Mouse (Mus musculus): ENCODE measurements around the gene Rcor1.

The Rcor1 gene

GRCm38 (mm10) chr12:111038976-111039612 lies at the start of gene Rcor1:
Rcor1 (plus strand) TSS chr12:111039351.
- peak; percentile 99 for DNase-seq (ENCODE audit: low read depth, low spot score)

DNA sequence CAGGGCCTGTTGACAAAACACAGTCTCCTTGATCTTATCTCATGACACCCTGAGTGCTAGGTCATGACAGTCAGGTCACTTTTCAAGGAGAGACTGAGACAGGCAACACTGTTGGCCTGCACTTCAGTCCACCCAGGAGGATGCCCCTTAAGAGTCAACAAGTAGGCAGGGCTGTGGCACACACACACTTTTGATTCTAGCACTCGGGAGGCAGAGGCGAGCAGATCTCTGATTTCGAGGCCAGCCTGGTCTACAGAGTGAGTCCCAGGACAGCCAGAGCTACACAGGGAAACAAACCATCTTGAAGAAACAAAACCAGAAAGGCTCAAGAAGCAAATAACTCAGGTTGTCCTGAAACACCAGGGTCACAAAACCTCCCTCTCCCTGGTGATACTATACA lies 49.7 kb upstream of the Rcor1 start:
- DNase-seq (ENCODE audit: low read depth, low spot score), result no peak

DNA sequence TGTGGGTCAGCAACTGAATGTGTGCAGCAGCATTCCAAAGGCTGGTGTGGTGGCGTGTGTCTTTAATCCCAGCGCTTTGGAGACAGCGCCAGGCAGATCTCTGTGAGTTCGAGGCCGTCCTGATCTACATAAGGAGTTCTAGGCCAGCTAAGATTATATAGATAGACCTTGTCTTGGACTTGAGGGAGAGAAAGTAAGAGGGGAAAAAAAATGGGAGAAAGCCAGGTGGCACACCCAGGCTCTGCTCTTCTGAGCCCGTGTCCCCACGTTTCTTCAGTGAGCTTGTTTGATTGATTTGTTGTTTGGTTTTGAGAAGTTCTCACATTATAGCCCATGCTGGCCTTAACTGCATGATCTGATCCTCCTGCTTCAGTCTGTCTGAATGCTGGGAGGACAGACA lies 48.7 kb upstream of the Rcor1 start:
- DNase-seq (ENCODE audit: low read depth, low spot score), result no peak

- DNase-seq (ENCODE audit: low read depth, low spot score), result peak; percentile 85
Observed at GRCm38 (mm10) chr12:110991361-110992127, 47.6 kb upstream of the Rcor1 start.

DNA sequence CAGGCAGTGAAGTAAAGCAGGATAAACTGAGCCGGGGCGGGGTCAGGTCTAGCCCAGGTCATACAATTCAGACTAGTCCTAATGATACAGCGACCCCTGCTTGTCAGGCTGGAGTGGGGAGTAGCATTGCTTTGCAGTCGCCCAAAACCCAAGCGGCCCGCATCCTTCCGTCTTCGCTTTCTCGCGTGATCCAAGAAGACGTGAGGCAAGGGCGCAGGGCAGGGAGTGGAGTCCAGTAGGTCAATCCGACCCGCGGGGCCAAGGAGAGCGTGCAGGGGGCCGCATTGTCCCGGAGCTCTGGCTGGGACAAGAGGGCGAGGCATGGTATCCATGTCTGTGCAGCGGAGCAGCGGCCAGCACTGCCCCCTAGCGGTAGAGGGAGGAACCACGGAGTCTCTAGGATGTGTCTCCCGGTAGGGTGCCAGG lies 47.0 kb upstream of the Rcor1 start:
- DNase-seq (ENCODE audit: low read depth, low spot score), result peak; percentile 85

DNA sequence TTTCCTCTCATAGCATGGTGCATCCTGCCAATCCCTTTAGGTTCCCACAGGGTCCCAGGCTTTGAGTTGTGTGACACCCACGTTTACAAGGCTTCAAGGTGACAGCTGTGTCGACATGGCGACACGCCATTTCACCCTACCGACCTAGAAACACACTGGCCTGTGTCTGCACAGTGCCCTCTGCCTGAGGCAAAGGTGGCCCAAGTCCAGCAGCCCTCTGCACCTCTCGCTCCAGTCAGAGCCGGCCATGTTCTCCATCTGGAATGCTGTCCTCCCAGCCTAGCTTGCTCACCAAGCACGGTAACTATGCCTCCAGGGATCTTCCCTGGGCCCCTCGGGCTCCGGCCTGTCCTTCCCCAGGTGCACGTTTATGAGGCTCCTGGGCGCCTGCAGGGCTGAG lies 46.4 kb upstream of the Rcor1 start:
- no peak for DNase-seq (ENCODE audit: low read depth, low spot score)

DNA sequence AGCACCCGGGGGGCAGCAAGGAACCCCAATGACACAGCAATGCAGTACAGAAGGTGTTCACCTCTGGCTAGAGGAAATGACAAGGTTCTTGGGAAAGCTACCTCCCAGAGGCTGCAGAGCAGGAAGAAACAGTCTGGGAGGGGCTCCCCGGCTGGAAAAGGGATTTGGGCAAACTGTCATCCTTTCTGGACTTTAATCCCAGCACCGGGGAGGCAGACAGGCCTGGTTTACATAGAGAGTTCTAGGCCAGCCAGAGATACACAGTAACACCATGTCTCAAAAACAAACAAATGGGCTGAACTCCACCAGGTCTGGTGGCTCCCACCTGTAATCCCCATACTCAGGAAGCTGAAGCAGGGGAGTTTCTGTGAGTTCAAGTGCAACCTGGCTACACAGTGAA lies 45.9 kb upstream of the Rcor1 start:
- no peak for DNase-seq (ENCODE audit: low read depth, low spot score)

GRCm38 (mm10) chr12:110994666-110995065 lies 44.5 kb upstream of the Rcor1 start:
- DNase-seq (ENCODE audit: low read depth, low spot score), result no peak

GRCm38 (mm10) chr12:110998092-110998491 lies 41.1 kb upstream of the Rcor1 start:
- no peak for DNase-seq (ENCODE audit: low read depth, low spot score)

DNA sequence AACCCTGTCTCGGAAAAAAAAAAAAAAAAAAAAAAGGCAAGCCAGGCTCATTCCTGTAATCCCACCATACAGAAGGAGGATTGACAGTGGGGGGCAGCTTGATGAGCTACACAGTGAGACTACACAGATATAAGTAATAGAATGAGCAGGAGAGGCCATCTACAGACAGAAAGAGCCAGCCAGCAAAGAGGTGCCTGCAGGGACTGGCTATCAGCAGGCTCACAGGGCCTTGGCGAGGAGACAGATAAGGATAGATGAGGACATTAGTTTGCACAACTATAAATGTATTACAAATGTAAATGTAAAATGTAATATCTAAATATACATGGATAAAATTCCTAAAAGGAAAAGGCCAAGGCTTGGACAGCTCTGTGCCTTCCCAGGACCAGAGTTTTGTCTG lies 39.3 kb upstream of the Rcor1 start:
- no peak for DNase-seq (ENCODE audit: low read depth, low spot score)

DNA sequence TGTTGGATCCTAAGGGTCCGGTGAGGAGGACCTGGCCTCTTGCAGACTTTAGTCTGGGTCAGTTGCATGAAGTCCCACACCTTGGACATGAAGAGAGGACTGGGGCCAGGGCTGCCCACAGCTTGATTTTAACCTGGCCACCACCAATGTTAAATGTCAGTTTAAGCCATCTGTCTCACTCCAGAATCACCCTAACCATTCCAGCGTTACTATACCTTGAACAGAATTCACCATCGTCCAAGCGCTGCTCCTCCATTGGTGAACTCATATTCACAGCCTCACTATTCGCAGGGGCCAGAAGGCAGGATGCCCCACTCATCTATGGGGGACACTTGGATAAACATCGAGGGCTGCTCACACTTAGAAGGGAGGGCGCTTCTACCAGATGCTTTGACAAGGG lies 38.2 kb upstream of the Rcor1 start:
- DNase-seq (ENCODE audit: low read depth, low spot score), result no peak

- no peak for DNase-seq (ENCODE audit: low read depth, low spot score)
Observed at GRCm38 (mm10) chr12:111004142-111004541, 35.0 kb upstream of the Rcor1 start.

GRCm38 (mm10) chr12:111005803-111006202 lies 33.3 kb upstream of the Rcor1 start:
- DNase-seq (ENCODE audit: low read depth, low spot score), result no peak

GRCm38 (mm10) chr12:111006339-111006738 lies 32.8 kb upstream of the Rcor1 start:
- DNase-seq (ENCODE audit: low read depth, low spot score), result no peak

GRCm38 (mm10) chr12:111007134-111008103 lies 31.7 kb upstream of the Rcor1 start:
- no peak for DNase-seq (ENCODE audit: low read depth, low spot score)

- no peak for DNase-seq (ENCODE audit: low read depth, low spot score)
Observed at GRCm38 (mm10) chr12:111008500-111009490, 30.4 kb upstream of the Rcor1 start.

DNA sequence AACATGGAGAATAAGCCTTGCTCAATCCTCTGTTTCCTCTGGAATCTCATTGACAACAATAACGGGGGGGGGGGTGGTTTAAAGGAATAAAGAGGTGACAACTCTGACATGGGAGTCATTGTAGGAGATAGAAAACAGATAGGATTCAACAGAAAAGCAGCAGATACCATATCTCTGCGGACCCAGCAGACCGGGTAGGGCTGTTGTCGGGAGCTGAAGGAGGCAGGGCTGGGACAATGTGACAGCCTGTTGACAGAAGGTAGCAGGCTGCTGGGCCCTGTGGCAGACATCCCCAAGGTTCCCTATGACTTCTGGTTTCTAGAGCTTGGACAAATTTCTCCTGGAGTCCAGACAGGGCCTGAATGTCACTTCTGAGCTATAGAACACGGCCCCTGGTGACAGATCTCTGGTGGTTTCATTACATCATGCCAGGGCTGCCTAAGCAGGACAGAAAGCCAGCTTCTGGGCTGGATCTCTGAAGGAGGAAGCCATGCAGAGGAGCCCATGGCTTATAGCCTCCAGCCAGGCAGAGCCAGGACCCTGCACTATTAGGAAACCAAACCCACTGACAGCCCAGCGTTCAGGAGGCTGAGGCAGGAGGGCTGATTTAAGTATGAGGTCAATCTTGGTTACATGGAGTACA lies 29.4 kb upstream of the Rcor1 start:
- no peak for DNase-seq (ENCODE audit: low read depth, low spot score)

- peak; percentile 43 for DNase-seq (ENCODE audit: low read depth, low spot score)
Observed at GRCm38 (mm10) chr12:111016807-111017206, 22.3 kb upstream of the Rcor1 start.

GRCm38 (mm10) chr12:111018068-111018467 lies 21.1 kb upstream of the Rcor1 start:
- DNase-seq (ENCODE audit: low read depth, low spot score), result no peak

DNA sequence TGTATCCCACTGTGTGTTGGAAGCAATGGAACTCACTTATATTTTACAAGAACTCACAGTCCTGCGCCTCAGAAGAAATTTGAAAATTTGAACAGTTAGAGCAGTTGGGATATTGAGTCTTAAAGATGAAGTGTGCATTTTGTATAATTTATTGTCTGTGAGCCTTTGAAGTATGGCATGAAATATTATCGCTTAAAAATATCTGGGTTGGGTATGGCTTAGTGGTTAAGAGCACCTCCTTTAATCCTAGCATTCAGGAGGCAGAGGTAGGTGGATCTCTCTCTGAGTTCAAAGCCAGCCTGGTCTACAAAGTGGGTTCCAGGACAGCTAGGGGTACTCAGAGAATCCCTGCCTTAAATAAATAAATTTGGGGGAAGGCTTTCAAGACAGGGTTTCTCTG lies 20.1 kb upstream of the Rcor1 start:
- DNase-seq (ENCODE audit: low read depth, low spot score), result no peak
